Mouse (Mus musculus) limb, embryonic 11.5 days (tissue): ENCODE results near the gene Gna15. TPM values are rescaled to one million over a fixed set of nuclear protein-coding genes. Genes with fewer than 3 reads are reported as not detected.

Experiments used
- ATAC-seq: fragments of 200-750 bp; cut with Nextera tagmentation; 2 replicates; pipeline ENCODE4 v1.8.0; 2017; ENCODE audit warnings: low read depth; ENCODE audit not compliant: insufficient number of reproducible peaks, low FRiP score, low TSS enrichment
- DNase-seq: peaks from one replicate; pipeline ENCODE4 v3.0.0-alpha.2; 2015; ENCODE audit warnings: low spot score
- H3K27ac ChIP-seq: fragments of 300-500 bp; sonication (generic); replicated peaks from 2 replicates; pipeline ENCODE4 v1.5.1; 2014; ENCODE audit warnings: low read depth, mild to moderate bottlenecking, low read length
- H3K27me3 ChIP-seq: fragments of 300-500 bp; sonication (generic); 2 replicates; pipeline ENCODE4 v1.6.1; 2014; ENCODE audit warnings: mild to moderate bottlenecking, low read length, mixed read lengths; ENCODE audit not compliant: control insufficient read depth, insufficient read depth
- H3K36me3 ChIP-seq: fragments of 300-500 bp; sonication (generic); 2 replicates; pipeline ENCODE4 v1.6.1; 2014; ENCODE audit warnings: mild to moderate bottlenecking, low read length, moderate library complexity, mixed read lengths; ENCODE audit not compliant: control insufficient read depth, insufficient read depth
- H3K4me1 ChIP-seq: fragments of 300-500 bp; sonication (generic); 2 replicates; pipeline ENCODE4 v1.6.1; 2014; ENCODE audit warnings: low read length, mixed read lengths; ENCODE audit not compliant: control insufficient read depth, insufficient read depth
- H3K4me2 ChIP-seq: fragments of 300-500 bp; sonication (generic); 2 replicates; pipeline ENCODE4 v1.6.1; 2014; ENCODE audit warnings: low read depth, mild to moderate bottlenecking, moderate library complexity; ENCODE audit not compliant: severe bottlenecking
- H3K4me3 ChIP-seq: fragments of 300-500 bp; sonication (generic); 2 replicates; pipeline ENCODE4 v1.5.1; 2014; ENCODE audit warnings: low read depth, low read length
- H3K9ac ChIP-seq: fragments of 300-500 bp; sonication (generic); 2 replicates; pipeline ENCODE4 v1.6.1; 2014; ENCODE audit warnings: mild to moderate bottlenecking, low read length
- H3K9me3 ChIP-seq: fragments of 300-500 bp; sonication (generic); 2 replicates; pipeline ENCODE4 v1.6.1; 2016; ENCODE audit warnings: low read length; ENCODE audit not compliant: control insufficient read depth
- WGBS: fragments of 180-500 bp; shearing (Covaris S2); extraction: QIAGEN DNeasy Blood & Tissue Kit; methylation state at CpG from one replicate; pipeline ENCODE4 v1.1.7; 2014; 5-methylcytosine and 5-hydroxymethylcytosine counted together
- polyA plus RNA-seq: library from polyadenylated mRNA; unstranded; fragments of >200 nt; fragmentation: Nextera tagmentation; extraction: Ambion mirVana; gene quantifications from 2 replicates; pipeline ENCODE4 v1.2.1, GENCODE M21; 2014

Gene Gna15
- polyA plus RNA-seq, 1 experiment from 2014 or later: 0.99 TPM

GRCm38 (mm10) chr10:81568381-81569191 is 44.6 kb upstream of the Gna15 start:
- peak overlapping the region; percentile 87 for H3K27ac ChIP-seq
- peak overlapping the region; percentile 8; the same call in 1 of the 2 replicates for H3K4me2 ChIP-seq
- no peaks in the 10 kb centered on the region for H3K9me3 ChIP-seq
- no peak overlapping the region for H3K4me3 ChIP-seq
- peak; percentile 78 for DNase-seq
- H3K4me1 ChIP-seq: peaks cover 65% of the 10 kb centered on the region
- ATAC-seq: peak; percentile 2; the same call in 1 of the 2 replicates
- 10% methylated on average over 15 of the region's 16 CpGs for WGBS
- no peak overlapping the region for H3K9ac ChIP-seq
- peaks cover 11% of the 10 kb centered on the region for H3K36me3 ChIP-seq
- H3K27me3 ChIP-seq: peaks cover 6% of the 10 kb centered on the region; the same call in 1 of the 2 replicates

GRCm38 (mm10) chr10:81565257-81566228 is 41.5 kb upstream of the Gna15 start:
- Histone ChIP-seq H3K9me3 (no peaks in the 10 kb centered on the region), H3K4me1 (peaks cover 66% of the 10 kb centered on the region), H3K4me3 (no peak overlapping the region), H3K36me3 (peaks cover 14% of the 10 kb centered on the region), H3K4me2 (peak overlapping the region; percentile 15; the same call in 1 of the 2 replicates), H3K27me3 (no peaks in the 10 kb centered on the region), H3K27ac (peak overlapping the region; percentile 30; the same call in 1 of the 2 replicates), H3K9ac (0 out of 2 replicates have a peak overlapping the region, but pooled peaks have one; percentile 17)
- WGBS: 24% methylated on average over 20 of the region's 20 CpGs
- DNase-seq: no peak
- ATAC-seq: no peak

DNA sequence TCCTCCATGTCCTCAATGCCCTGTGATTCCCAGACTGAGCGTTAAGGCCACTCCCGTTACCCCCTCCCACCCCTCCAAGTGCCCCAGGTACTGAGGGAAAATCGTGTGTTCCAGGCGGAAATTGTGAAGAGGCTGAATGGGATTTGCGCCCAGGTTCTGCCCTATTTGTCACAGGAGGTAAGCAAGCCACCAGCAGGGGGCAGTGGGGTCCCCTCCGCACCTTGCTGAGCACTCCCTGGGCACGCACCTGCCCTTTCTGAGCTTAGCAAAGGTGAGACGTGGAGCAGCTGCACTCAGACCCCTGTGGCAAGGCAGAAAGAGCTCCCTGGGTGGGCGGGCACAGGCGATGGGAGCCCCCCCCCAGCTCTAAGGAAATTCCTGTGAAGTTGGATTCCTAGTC is 40.7 kb upstream of the Gna15 start:
- 0 out of 2 replicates have a peak overlapping the region, but pooled peaks have one; percentile 8 for H3K27ac ChIP-seq
- no peak for ATAC-seq
- H3K4me2 ChIP-seq: peak overlapping the region; percentile 15; the same call in 1 of the 2 replicates
- peak; percentile 85 for DNase-seq
- peaks cover 14% of the 10 kb centered on the region for H3K36me3 ChIP-seq
- H3K27me3 ChIP-seq: no peaks in the 10 kb centered on the region
- H3K9ac ChIP-seq: no peak overlapping the region
- H3K4me3 ChIP-seq: no peak overlapping the region
- peaks cover 58% of the 10 kb centered on the region for H3K4me1 ChIP-seq
- 10% methylated on average over 10 of the region's 10 CpGs for WGBS
- no peaks in the 10 kb centered on the region for H3K9me3 ChIP-seq

GRCm38 (mm10) chr10:81564216-81564615 is 40.2 kb upstream of the Gna15 start:
- Histone ChIP-seq H3K27me3 (no peaks in the 10 kb centered on the region), H3K27ac (peak overlapping the region; percentile 62), H3K4me2 (peak overlapping the region; percentile 55), H3K4me1 (peaks cover 52% of the 10 kb centered on the region), H3K36me3 (peaks cover 14% of the 10 kb centered on the region), H3K9me3 (no peaks in the 10 kb centered on the region), H3K4me3 (peak overlapping the region; percentile 26), H3K9ac (0 out of 2 replicates have a peak overlapping the region, but pooled peaks have one; percentile 40)
- 3% methylated on average over 10 of the region's 10 CpGs for WGBS
- peak; percentile 66 for DNase-seq
- ATAC-seq: 0 out of 2 replicates have a peak, but pooled peaks have one; percentile 5

DNA sequence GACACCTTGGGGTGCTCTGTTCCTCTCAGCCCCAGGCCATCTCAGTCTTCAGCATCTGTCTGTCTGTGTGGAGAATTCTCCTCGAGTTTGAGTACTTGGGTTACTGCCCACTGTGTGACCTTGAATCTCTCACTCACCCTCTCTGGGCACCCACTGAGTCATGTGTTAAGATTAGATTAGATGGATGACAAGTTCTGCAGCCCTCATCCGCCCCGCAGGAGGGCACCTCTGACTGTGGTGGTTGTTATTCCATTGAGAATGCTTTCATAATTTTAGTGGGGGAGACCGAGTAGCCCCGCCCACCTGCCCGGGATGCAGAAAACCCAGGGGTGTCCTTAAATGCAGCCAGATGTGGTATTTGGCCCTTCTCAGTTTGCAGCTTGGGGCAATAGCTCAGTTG is 39.5 kb upstream of the Gna15 start:
- Histone ChIP-seq H3K4me1 (peaks cover 49% of the 10 kb centered on the region), H3K4me2 (peak overlapping the region; percentile 55; the same call in 1 of the 2 replicates), H3K27ac (no peak overlapping the region), H3K4me3 (no peak overlapping the region), H3K27me3 (no peaks in the 10 kb centered on the region), H3K9me3 (no peaks in the 10 kb centered on the region), H3K36me3 (peaks cover 14% of the 10 kb centered on the region), H3K9ac (no peak overlapping the region)
- no peak for DNase-seq
- WGBS: 40% methylated on average over 6 of the region's 6 CpGs
- ATAC-seq: no peak

DNA sequence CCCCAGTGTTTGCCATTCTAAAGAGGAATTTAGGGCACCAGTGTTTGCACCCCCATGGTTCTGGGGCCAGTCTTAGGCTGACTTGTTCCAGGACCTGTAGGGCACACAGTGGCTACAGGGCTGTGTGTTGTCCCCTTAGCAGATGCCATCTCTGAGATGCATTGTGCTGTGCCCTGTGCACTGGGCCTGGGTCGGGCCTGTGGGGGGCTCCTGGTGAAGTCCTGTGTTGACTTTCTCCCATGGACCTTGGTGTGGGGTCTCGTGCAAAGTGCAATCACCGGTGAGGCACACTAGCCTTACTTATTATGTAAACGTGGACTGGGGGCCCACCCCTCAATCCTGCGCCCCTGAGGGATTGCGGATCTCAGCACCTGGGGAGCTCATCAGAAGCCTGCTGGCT is 38.4 kb upstream of the Gna15 start:
- ATAC-seq (no peak), DNase-seq (no peak)
- 83% methylated on average over 6 of the region's 6 CpGs for WGBS
- H3K9ac ChIP-seq: no peak overlapping the region
- H3K27ac ChIP-seq: no peak overlapping the region
- H3K4me3 ChIP-seq: no peak overlapping the region
- H3K4me2 ChIP-seq: 0 out of 2 replicates have a peak overlapping the region, but pooled peaks have one; percentile 12
- no peaks in the 10 kb centered on the region for H3K27me3 ChIP-seq
- H3K36me3 ChIP-seq: peaks cover 14% of the 10 kb centered on the region
- peaks cover 43% of the 10 kb centered on the region for H3K4me1 ChIP-seq
- no peaks in the 10 kb centered on the region for H3K9me3 ChIP-seq

DNA sequence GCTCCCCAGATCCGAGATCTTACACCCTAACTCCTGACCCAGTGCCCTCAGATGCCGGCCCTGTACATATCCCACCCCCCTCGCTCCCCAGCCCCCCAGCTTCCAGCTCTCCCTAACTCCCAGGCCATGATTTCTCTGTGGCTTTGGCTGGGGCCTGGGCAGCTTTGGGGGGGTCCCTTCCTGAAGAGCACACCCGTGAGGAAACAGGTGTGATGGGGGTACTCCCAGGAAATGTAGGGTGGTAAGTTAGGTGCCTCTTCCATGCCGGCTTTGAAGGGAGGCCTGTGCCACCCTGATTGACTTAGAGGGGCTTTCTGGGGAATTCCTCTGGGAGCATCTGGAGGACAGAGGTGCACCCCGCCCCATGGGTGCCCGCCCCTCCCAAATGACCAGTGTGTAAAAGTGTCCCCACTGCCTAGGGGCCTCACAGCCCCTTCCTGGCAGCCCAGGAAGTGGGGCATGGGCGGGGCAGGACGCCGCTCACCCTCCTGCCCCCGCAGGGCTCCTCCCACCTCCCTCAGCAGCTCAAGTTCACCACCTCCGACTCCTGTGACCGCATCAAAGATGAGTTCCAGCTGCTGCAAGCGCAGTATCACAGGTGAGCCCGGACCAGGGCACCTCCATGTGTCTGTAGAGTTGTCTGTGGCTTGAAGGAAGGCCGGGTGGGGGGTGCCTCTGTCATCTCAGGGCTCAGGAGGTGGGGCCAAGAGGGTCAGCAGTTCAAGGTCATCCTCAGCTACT is 36.9 kb upstream of the Gna15 start:
- Histone ChIP-seq H3K4me3 (peak overlapping the region; percentile 95), H3K27me3 (no peaks in the 10 kb centered on the region), H3K9ac (peak overlapping the region; percentile 90), H3K4me2 (peak overlapping the region; percentile 97), H3K4me1 (peaks cover 43% of the 10 kb centered on the region), H3K27ac (peak overlapping the region; percentile 68; the same call in 1 of the 2 replicates), H3K36me3 (peaks cover 14% of the 10 kb centered on the region), H3K9me3 (no peaks in the 10 kb centered on the region)
- ATAC-seq (no peak), DNase-seq (no peak)
- WGBS: 4% methylated on average over 15 of the region's 16 CpGs
